Mouse (Mus musculus) 3T3-L1 (cell line): ENCODE measurements around the gene Map1b.

Source experiments
- DNase-seq: peaks from one replicate; pipeline ENCODE4 v3.0.0-alpha.2; 2015; ENCODE audit warnings: low read depth, low spot score

Map1b gene

GRCm38 (mm10) chr13:99447403-99448199, 68.7 kb downstream of the Map1b start:
- peak; percentile 90 for DNase-seq

- DNase-seq = no peak
Observed at GRCm38 (mm10) chr13:99447002-99447401, 69.3 kb downstream of the Map1b start.

- no peak for DNase-seq
Observed at GRCm38 (mm10) chr13:99444880-99445279, 71.5 kb downstream of the Map1b start.

- DNase-seq = no peak
Observed at GRCm38 (mm10) chr13:99444431-99444871, 71.9 kb downstream of the Map1b start.

GRCm38 (mm10) chr13:99443484-99444175, 72.7 kb downstream of the Map1b start:
- DNase-seq = no peak

GRCm38 (mm10) chr13:99442434-99443249, 73.7 kb downstream of the Map1b start:
- no peak for DNase-seq

GRCm38 (mm10) chr13:99441700-99442433, 74.5 kb downstream of the Map1b start:
- peak; percentile 35 for DNase-seq

- DNase-seq = no peak
Observed at GRCm38 (mm10) chr13:99440228-99440627, 76.1 kb downstream of the Map1b start.

- DNase-seq = peak; percentile 75
Observed at GRCm38 (mm10) chr13:99439357-99439756, 77.0 kb downstream of the Map1b start.

GRCm38 (mm10) chr13:99437051-99437450, 79.3 kb downstream of the Map1b start:
- DNase-seq = no peak

- DNase-seq = no peak
Observed at GRCm38 (mm10) chr13:99434494-99434893, 81.8 kb downstream of the Map1b start.

- DNase-seq = peak; percentile 19
Observed at GRCm38 (mm10) chr13:99433068-99434008, 83.0 kb downstream of the Map1b start.

- no peak for DNase-seq
Observed at GRCm38 (mm10) chr13:99423581-99423980, 92.8 kb downstream of the Map1b start.

- DNase-seq = no peak
Observed at GRCm38 (mm10) chr13:99416601-99417000, 99.7 kb downstream of the Map1b start.

GRCm38 (mm10) chr13:99414352-99414742, 102.0 kb downstream of the Map1b start:
- no peak for DNase-seq

- no peak for DNase-seq
Observed at GRCm38 (mm10) chr13:99413481-99414351, 102.6 kb downstream of the Map1b start.

GRCm38 (mm10) chr13:99412477-99413080, 103.8 kb downstream of the Map1b start:
- no peak for DNase-seq

GRCm38 (mm10) chr13:99411761-99412160, 104.6 kb downstream of the Map1b start:
- DNase-seq = no peak
